Mouse (Mus musculus): ENCODE measurements at regions not wholly inside any gene's neighbourhood (a gene's known extent, or its start where the extent isn't known, plus 50 kb on each side); places are given as distances from the start of the nearest gene placed in this dataset.
"Not testable (repeated sequence)": the region's sequence is repeated elsewhere in the genome, so short reads cannot be mapped to it uniquely, and the experiment has no call there.

DNA sequence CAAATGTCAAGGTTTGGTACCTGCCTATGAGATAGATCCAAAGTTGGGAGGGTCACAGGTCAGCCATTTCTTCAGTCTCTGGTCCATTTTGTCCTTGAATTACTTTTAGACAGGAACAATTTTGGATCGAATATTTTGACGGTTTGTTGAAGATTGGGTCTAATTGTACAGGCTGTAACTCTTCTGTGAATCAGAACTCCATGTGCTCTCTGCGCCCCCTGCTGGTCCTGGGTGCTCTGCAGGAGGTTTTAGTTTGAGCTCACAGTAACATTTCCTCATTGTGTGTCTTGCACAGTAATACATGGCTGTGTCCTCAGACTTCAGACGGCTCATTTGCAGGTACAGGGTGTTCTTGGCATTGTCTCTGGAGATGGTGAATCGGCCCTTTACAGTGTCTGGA is 158.1 kb downstream of the Adam6a start:
- not testable (repeated sequence) for DNase-seq (ENCODE audit: low spot score)

DNA sequence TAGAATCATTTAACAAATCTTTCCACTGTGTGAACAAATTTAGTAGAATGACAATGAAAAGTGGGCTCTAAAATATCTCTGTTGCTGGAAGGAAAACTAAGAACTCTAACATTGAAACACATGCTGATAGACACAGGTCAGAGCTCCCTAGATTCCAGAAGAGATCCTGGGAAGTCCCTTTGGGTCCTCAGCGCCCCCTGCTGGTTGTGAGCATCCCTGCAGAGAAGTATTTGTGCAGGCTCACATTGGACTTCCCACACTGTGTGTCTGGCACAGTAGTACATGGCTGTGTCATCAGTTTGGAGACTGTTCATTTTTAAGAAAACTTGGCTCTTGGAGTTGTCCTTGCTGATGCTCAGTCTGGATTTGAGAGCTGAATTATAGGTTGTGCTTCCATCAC is 172.7 kb downstream of the Adam6a start:
- not testable (repeated sequence) for DNase-seq (ENCODE audit: low spot score)

DNA sequence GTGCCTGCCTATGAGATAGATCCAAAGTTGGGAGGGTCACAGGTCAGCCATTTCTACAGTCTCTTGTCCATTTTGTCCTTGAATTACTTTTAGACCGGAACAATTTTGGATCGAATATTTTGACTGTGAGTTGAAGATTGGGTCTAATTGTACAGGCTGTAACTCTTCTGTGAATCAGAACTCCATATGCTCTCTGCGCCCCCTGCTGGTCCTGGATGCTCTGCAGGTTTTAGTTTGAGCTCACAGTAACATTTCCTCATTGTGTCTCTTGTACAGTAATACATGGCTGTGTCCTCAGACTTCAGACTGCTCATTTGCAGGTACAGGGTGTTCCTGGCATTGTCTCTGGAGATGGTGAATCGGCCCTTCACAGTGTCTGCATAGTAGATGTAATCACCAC is 192.1 kb downstream of the Adam6a start:
- DNase-seq (ENCODE audit: low spot score) = peak; percentile 4

DNA sequence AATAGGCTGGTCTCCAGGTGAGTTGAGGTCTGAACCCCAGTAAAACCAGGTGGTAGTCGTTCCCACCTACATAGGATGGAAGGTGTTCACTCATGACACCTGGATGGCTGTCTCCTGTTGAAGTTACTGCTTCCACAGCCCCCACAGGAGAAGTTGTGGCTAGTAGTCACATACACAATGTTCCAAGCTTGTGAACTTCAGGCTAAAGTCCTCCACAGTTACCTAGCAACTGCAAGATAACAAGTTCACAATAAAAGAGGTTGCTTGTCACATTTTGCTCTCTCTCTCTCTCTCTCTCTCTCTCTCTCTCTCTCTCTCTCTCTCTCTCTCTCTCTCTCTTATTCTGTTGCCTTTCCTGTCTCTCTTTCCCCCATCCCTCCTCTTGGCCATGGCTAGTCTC is 202.6 kb downstream of the Adam6a start:
- no peak for DNase-seq (ENCODE audit: low spot score)

DNA sequence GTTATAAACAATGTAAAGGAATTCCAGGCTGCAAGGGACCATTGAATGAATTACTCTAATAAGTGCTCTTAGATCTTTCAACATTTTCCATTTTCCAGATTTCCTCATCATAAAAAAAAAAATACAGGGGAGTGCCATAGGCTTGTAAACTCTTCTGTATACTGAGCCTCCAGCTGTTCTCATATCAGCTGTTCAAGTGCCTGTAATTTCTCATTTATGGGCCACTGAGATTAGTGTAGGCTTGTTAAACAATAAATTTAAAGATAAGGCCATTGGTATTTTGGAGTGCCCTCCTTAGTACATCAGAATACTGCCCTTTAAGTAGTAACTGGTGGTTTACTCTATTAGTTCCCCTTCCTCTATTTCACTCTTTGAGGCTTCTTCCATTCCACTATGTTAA is 204.3 kb downstream of the Adam6a start:
- DNase-seq (ENCODE audit: low spot score) = no peak

DNA sequence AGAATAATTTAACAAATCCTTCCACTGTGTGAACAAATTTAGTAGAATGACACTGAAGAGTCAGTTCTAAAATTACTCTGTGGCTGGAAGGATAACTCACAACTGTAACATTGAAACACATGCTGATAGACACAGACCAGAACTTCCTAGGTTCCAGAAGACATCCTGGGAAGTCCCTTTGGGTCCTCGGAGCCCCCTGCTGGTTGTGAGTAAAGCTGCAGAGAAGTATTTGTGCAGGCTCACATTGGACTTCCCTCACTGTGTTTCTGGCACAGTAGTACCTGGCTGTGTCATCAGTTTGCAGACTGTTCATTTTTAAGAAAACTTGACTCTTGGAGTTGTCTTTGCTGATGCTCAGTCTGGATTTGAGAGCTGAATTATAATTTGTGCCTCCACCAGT is 225.9 kb downstream of the Adam6a start:
- no peak for DNase-seq (ENCODE audit: low spot score)

DNA sequence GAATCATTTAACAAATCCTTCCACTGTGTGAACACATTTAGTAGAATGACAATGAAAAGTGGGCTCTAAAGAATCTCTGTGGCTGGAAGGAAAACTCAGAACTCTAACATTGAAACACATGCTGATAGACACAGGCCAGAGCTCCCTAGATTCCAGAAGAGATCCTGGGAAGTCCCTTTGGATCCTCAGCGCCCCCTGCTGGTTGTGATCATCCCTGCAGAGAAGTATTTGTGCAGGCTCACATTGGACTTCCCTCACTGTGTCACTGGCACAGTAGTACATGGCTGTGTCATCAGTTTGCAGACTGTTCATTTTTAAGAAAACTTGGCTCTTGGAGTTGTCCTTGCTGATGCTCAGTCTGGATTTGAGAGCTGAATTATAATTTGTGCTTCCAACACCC is 252.2 kb downstream of the Adam6a start:
- DNase-seq (ENCODE audit: low spot score) = peak; percentile 11

DNA sequence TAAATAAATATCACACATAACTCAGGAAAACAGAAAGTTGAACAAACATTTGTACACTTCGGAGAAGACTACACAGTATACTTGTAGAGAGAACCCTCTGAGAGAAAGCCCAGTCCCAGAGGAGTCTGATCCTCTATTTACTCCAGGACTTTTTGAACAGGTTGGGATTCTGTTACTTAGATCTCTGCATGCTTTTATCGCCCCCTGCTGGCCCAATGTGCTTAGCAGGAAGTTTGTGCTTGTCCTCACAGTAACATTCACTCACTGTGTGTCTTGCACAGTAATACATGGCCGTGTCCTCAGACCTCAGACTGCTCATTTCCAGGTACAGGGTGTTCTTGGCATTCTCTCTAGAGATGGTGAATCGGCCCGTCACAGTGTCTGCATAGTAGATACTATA is 282.7 kb downstream of the Adam6a start:
- peak; percentile 12 for DNase-seq (ENCODE audit: low spot score)

DNA sequence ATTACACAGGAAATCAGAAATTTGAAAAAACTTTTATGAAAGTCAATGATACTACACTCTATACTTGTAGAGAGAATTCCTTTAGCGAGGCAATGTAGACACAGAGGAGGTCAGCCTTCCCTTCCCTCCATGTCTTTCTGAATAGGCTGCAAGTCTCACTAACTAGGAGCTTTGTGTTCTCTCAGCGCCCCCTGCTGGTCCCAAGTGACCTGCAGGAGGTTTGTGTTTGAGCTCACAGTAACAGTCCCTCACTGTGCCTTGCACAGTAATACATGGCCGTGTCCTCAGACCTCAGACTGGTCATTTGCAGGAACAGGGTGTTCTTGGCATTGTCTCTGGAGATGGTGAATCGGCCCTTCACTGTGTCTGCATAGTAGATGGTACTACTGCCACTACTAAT is 315.2 kb downstream of the Adam6a start:
- peak; percentile 5 for DNase-seq (ENCODE audit: low spot score)

DNA sequence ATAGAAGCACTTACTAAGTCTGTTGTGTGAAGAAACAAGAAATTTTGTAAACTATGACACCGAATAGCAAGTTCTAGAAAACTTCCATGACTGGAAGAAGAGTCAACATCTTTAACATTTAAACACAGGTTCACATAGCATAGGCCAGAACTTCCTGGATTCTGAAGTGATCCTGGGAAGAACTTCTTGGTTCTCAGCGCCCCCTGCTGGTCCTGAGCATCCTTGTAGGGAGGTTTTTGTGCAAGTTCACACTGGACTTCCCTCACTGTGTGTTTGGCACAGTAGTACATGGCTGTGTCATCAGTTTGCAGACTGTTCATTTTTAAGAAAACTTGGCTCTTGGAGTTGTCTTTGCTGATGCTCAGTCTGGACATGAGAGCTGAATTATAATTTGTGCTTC is 335.1 kb downstream of the Adam6a start:
- peak; percentile 25 for DNase-seq (ENCODE audit: low spot score)

DNA sequence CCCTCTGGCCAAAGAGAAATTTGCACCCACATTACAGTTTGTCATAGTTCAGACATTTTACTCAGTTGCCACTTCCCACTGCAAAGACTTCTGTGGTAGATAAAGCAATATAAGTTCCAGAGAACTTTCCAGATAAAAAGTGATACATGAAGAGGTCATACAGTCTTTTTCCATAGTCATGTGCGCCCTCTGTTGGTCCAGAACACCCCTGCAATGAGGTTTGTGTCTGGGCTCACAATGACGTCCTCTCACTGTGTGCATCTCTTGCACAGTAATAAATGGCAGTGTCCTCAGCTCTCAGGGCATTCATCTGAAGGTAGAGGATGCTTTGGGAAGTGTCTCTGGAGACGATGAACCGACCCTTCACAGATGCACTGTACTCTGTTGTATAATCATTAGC is 352.4 kb downstream of the Adam6a start:
- DNase-seq (ENCODE audit: low spot score) = peak; percentile 3

DNA sequence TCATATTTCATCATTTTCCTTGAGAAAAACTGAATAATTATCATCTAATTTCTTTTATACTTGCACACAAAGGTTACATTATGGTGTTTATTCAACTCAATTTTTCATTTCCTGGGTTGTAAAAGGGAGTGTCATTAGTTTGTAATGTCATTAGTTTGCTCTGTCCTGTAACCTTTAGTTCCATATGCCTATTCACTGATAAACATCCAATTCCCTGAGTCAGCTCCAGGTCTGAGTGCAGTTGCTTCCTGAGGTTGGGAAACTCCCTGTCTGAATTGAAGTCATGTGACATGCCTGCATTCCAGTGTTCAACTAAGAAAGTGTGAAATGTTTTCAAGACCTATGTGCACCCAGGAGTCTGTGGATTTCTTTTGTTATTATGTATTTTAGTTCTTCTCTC is 362.8 kb downstream of the Adam6a start:
- DNase-seq (ENCODE audit: low spot score) = no peak

DNA sequence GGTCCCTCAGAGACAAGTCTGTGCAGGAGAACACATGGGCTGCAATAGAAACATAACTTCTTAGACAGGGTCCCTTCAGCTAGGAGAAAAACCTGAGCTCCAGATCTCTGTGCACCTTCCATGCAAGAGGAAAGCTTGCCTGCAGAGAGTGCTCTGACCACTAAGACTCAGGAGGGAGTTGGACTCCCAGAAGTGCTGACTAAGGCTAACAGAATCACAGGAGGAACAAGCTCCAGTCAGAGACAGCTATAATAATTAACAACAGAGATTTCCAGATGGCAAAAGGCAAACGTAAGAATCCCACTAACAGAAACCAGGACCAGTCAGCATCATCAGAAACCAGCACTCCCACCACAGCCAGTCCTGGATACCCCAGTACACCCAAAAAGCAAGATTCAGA is 364.0 kb downstream of the Adam6a start:
- no peak for DNase-seq (ENCODE audit: low spot score)

DNA sequence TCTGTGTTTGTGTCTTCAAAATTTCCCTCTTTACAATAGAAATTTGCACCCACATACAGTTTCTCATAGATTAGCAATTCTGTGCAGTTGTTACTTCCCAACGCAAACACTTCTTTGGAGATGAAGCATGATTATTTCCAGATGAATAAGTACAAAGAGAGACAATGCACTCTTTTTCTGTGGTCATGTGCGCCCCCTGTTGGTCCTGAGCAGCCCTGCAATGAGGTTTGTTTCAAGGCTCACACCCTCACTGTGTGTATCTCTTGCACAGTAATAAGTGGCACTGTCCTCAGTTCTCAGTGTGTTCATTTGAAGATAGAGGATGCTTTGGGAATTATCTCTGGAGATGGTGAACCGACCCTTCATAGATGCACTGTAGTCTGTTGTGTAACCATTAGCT is 368.1 kb downstream of the Adam6a start:
- DNase-seq (ENCODE audit: low spot score) = peak; percentile 3

DNA sequence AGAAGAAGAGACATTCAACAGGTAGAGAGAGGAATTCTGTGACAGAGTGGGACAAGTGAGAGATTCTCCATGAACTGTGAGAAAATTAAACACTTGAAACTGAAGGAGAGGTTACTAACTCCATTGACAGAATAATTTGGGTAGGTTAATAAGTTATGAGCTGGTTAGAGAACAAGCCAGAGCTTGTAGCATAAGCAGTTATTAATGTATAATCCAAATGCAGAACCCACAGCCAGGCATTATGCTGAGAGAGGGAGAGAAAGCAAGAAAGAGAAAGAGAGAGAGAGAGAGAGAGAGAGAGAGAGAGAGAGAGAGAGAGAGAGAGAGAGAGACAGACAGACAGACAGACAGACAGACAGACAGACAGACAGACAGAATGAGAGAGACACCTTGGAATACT is 397.0 kb downstream of the Adam6a start:
- DNase-seq (ENCODE audit: low spot score) = no peak

DNA sequence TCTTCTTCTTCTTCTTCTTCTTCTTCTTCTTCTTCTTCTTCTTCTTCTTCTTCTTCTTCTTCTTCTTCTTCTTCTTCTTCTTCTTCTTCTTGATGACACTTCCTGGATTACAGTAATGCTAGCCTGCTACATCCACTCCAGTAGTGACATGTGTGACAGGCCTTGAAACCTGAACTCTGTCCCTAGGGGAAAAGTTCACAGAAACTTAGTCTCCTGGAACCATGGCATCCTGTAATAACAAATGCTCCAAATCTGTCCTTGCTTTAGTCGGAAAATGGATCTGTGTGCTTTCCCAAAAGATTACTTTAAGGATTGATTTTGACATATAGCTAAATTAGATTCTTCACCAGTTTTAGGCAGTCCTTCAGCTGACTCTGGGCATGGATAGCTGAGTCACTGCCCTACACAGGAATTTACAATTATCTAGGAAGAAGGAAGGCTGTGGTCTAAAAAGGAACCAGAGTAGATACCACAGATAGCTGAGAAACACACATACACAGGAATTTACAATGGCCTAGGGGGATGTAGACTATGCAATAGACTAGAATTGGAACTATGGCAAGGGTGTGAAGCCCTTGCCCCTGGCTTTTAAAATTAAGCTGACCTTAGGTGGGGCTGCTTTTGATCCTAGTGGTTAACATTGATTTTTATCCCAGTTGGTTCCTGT is 400.1 kb downstream of the Adam6a start:
- DNase-seq (ENCODE audit: low spot score) = not testable (repeated sequence)

DNA sequence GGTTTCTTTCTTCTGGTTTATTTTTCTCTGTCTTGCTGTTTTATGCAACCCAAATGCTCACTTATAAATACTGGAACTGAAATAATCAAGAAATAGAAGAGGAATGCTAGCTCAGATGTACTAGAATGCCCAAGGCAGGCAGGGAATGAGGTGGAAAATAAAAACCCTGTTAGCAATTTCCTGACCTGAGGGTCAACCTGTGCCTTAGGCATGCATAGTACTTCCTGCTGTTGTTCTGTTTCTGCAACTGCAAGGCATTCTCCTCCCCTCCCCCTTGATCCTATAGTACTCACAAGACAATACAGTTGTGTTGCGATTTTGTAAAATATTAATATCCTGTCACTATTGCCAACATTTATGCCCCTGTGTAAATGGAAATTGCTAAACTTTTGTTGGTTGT is 402.1 kb downstream of the Adam6a start:
- DNase-seq (ENCODE audit: low spot score) = not testable (repeated sequence)

DNA sequence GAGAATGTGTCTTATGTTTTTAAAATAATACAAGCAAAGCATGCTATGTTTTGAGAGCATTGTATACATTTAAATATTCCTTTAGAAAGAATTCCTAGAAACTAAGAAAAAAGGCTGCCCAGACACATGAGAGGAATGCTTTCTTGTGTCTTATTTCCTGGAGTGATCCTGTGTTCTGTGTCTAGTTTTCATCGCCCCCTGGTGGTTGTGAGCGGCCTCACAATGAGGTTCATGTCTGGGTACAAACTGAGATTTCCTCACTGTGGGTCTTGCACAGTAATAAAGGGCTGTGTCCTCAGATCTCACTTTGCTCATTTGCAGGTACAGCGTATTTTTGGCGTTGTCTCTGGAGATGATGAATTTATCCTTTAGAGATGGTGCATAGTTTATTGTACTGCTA is 404.3 kb downstream of the Adam6a start:
- peak; percentile 20 for DNase-seq (ENCODE audit: low spot score)

DNA sequence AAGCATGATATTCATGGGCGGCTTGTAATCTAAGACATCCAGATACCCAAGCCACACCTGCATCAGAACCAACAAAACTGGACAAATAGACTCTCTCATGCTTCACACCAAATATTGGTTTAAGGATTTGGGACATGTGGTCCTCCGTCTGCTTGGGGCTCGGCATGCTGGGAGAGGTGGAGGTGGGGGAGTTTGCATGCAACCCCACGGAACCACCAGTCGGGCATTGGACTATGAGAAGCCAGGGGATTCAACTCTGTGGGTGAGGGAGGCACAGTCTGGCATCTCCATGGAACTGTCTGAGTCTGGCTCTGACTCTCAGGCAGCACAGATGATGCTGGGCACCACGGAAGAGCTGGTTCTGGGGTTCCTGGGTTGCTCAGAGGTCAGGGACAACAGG is 430.6 kb downstream of the Adam6a start:
- no peak for DNase-seq (ENCODE audit: low spot score)

DNA sequence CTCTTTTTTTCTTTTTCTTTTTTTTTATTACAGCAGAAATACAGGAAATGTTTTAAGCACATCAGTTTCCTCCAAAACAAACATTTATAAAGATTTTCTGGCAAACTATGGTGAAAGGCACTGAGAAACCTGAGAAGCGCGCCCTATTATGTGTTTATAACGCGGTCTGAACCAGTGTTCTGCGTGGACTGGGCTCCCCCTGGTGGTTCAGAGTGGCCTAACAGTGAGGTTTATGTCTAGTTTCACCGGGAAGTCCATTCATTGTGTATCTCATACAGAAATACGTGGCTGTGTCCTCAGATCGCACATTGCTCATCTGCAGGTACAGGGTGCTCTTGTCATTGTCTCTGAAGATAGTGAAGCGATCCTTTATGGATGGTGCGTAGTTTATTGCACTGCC is 437.9 kb downstream of the Adam6a start:
- DNase-seq (ENCODE audit: low spot score) = peak; percentile 51

DNA sequence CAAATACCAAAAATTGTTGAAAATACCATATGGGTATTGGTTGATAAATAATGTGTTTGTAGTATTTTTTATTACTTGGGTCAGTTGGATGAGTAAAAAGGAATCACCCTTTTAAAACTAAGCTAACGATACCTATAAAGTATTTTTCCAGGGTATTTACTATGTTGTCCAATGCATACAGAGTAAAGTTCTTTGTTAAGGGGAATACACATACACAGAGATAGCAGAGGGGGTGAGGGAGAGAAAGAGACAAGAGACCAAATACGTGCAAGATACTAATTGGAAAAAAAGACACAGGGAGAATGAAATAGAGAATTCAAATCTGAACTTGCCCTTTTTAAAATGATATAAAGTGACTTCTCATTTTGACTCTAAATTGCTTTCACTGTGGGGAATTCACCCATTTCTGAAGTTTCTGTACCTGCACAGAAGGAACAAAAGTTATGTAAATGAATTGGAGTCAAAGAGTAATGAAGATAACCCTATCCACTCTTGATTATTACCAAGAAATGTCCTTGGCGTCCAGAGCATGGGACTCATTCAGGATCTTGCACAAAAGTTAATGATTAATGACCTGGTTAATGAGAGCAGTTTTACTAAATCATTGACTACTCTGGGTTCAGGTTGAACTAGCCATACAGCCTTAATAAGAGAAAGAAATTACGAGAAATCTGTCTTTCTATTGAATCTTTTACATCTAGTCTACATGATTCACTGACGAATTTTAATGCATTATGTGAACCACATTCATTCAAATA is 443.7 kb downstream of the Adam6a start:
- DNase-seq (ENCODE audit: low spot score) = no peak

DNA sequence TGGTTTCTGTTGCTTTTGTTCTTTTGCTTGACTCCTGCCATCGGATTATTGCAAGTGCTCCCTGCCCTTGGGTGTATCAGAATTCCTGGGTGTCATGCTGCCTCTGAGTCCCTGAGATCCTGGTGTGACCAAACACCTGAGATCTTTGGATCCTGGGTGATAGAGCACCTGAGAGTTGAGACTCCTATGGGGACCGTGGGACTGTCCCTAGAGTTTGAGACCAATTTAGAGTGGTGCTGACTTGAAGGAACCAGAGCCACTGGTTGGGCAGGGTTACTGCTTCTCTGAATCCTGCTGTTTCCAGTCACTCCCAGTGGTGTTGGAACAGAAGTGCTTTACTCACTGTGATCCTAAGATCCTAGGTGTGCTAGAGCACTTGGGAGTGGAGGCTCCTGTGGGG is 448.7 kb downstream of the Adam6a start:
- no peak for DNase-seq (ENCODE audit: low spot score)

DNA sequence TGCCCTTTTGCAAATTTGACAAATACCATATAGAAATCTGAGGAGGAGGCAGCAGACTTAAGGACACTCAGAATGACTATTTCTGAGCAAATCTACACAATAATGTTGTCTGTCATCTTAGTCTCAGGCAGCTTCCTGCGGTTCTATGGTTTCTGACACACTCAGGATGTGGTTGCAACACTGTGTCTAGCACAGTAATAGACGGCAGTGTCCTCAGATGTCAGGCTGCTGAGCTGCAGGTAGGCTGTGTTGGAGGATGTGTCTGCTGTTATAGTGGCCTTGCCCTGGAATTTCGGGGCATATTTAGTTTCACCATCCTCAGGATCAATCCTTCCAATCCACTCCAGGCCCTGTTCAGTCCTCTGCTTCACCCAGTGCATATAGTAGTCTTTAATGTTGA is 450.6 kb downstream of the Adam6a start:
- not testable (repeated sequence) for DNase-seq (ENCODE audit: low spot score)

DNA sequence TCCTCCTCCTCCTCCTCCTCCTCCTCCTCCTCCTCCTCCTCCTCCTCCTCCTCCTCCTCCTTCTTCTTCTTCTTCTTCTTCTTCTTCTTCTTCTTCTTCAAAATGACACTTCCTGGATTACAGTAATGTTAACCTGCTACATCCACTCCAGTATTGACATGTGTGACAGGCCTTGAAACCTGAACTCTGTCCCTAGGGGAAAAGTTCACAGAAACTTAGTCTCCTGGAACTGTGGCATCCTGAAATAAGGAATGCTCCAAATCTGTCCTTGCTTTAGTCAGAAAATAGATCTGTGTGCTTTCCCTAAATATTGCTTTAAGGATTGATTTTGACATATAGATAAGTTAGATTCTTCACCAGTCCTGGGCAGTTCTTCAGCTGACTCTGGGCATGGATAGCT is 464.8 kb downstream of the Adam6a start:
- DNase-seq (ENCODE audit: low spot score) = not testable (repeated sequence)
